Mouse (Mus musculus): ENCODE measurements around the gene Fbxo40. TPM values are rescaled to one million over a fixed set of nuclear protein-coding genes. Genes with fewer than 3 reads are reported as not detected.

Gene Fbxo40
- total RNA-seq (2021), result under 1 TPM; 0.11 TPM
- long read RNA-seq, experiment 1, result 0 reads
- long read RNA-seq, experiment 2, result 0 reads

- intact Hi-C loops (cut with DNase I), result no loop called here
- DNase-seq (ENCODE audit: low spot score in 2 of 2), result no peak
These were observed at the start of gene Fbxo40 for GRCm38 (mm10) chr16:36989999-36990625. TSS of gene Fbxo40 (minus strand) at chr16:36990467.

- no peak for DNase-seq (ENCODE audit: low spot score in 2 of 2)
- intact Hi-C loops (cut with DNase I), result no loop called here
These were observed 44.5 kb upstream of the Fbxo40 start for GRCm38 (mm10) chr16:37034751-37035150.

- DNase-seq (ENCODE audit: low spot score in 2 of 2), result no peak
- intact Hi-C loops (cut with DNase I), result no loop called here
These were observed 41.7 kb upstream of the Fbxo40 start for GRCm38 (mm10) chr16:37031996-37032395.

- no peak for DNase-seq (ENCODE audit: low spot score in 2 of 2)
- intact Hi-C loops (cut with DNase I), result no loop called here
These were observed 37.3 kb upstream of the Fbxo40 start for GRCm38 (mm10) chr16:37027581-37027980.

- DNase-seq (ENCODE audit: low spot score in 2 of 2), result no peak
- intact Hi-C loops (cut with DNase I), result loop anchor here (5.0 to 10.0 kb wide), 3 partner anchors 95 to 938 kb away; partner anchors contain the start of genes Ccdc58, Eaf2, Fam162a and Golgb1
These were observed 22.1 kb upstream of the Fbxo40 start for GRCm38 (mm10) chr16:37012336-37012735.

GRCm38 (mm10) chr16:37011922-37012289 is 21.6 kb upstream of the Fbxo40 start:
- DNase-seq (ENCODE audit: low spot score in 2 of 2), result no peak
- intact Hi-C loops (cut with DNase I), result loop anchor here (5.0 to 10.0 kb wide), 3 partner anchors 95 to 937 kb away; partner anchors contain the start of genes Ccdc58, Eaf2, Fam162a and Golgb1

- DNase-seq (ENCODE audit: low spot score in 2 of 2), result peak; percentile 92
These were observed 21.0 kb upstream of the Fbxo40 start, which contains the start of gene Polq for GRCm38 (mm10) chr16:37011061-37011921. TSS of gene Polq (plus strand) at chr16:37011786.

GRCm38 (mm10) chr16:37010370-37010769 is 20.1 kb upstream of the Fbxo40 start:
- intact Hi-C loops (cut with DNase I), result loop anchor here (5.0 to 10.0 kb wide), 3 partner anchors 93 to 936 kb away; partner anchors contain the start of genes Ccdc58, Eaf2, Fam162a and Golgb1
- peak; percentile 45 to 59 for DNase-seq (ENCODE audit: low spot score in 2 of 2)

More at GRCm38 (mm10) chr16:37011061-37011921, 21.0 kb upstream of the Fbxo40 start, which contains the start of gene Polq:
- intact Hi-C loops (cut with DNase I), result loop anchor here (5.0 to 10.0 kb wide), 3 partner anchors 94 to 936 kb away; partner anchors contain the start of genes Ccdc58, Eaf2, Fam162a and Golgb1

GRCm38 (mm10) chr16:37009262-37009661 is 19.0 kb upstream of the Fbxo40 start:
- intact Hi-C loops (cut with DNase I), result loop anchor here (5.0 kb wide), 1 partner anchor 62 kb away; no protein-coding TSS in a partner anchor
- no peak for DNase-seq (ENCODE audit: low spot score in 2 of 2)

- no peak for DNase-seq (ENCODE audit: low spot score in 2 of 2)
- intact Hi-C loops (cut with DNase I), result no loop called here
These were observed 9.2 kb upstream of the Fbxo40 start for GRCm38 (mm10) chr16:36999366-36999972.

GRCm38 (mm10) chr16:36997650-36998049 is 7.4 kb upstream of the Fbxo40 start:
- intact Hi-C loops (cut with DNase I), result no loop called here
- DNase-seq (ENCODE audit: low spot score in 2 of 2), result no peak

- intact Hi-C loops (cut with DNase I), result no loop called here
These were observed 774 bp downstream of the Fbxo40 start for GRCm38 (mm10) chr16:36989493-36989892.

GRCm38 (mm10) chr16:36988066-36988465 is 2.2 kb downstream of the Fbxo40 start:
- intact Hi-C loops (cut with DNase I), result no loop called here
- no peak for DNase-seq (ENCODE audit: low spot score in 2 of 2)

More at GRCm38 (mm10) chr16:36989493-36989892, 774 bp downstream of the Fbxo40 start:
- no peak for DNase-seq (ENCODE audit: low spot score in 2 of 2)

- intact Hi-C loops (cut with DNase I), result no loop called here
- DNase-seq (ENCODE audit: low spot score in 2 of 2), result no peak
These were observed 2.9 kb downstream of the Fbxo40 start for GRCm38 (mm10) chr16:36987399-36987798.

GRCm38 (mm10) chr16:36985636-36986042 is 4.6 kb downstream of the Fbxo40 start:
- DNase-seq (ENCODE audit: low spot score in 2 of 2), result no peak
- intact Hi-C loops (cut with DNase I), result no loop called here

GRCm38 (mm10) chr16:36983796-36984195 is 6.5 kb downstream of the Fbxo40 start:
- DNase-seq (ENCODE audit: low spot score in 2 of 2), result no peak
- intact Hi-C loops (cut with DNase I), result no loop called here

- intact Hi-C loops (cut with DNase I), result no loop called here
- DNase-seq (ENCODE audit: low spot score in 2 of 2), result no peak
These were observed 11.1 kb downstream of the Fbxo40 start for GRCm38 (mm10) chr16:36979127-36979526.

- no peak for DNase-seq (ENCODE audit: low spot score in 2 of 2)
- intact Hi-C loops (cut with DNase I), result no loop called here
These were observed 26.9 kb downstream of the Fbxo40 start for GRCm38 (mm10) chr16:36963415-36963814.

GRCm38 (mm10) chr16:36955106-36955505 is 35.2 kb downstream of the Fbxo40 start:
- intact Hi-C loops (cut with DNase I), result no loop called here

GRCm38 (mm10) chr16:36951029-36951428 is 39.2 kb downstream of the Fbxo40 start:
- DNase-seq (ENCODE audit: low spot score in 2 of 2), result no peak
- intact Hi-C loops (cut with DNase I), result no loop called here

More at GRCm38 (mm10) chr16:36955106-36955505, 35.2 kb downstream of the Fbxo40 start:
- DNase-seq (ENCODE audit: low spot score in 2 of 2), result no peak
